Mouse (Mus musculus): ENCODE data around the gene Xlr3a. TPM values are rescaled to one million over a fixed set of nuclear protein-coding genes. Genes with fewer than 3 reads are reported as not detected.

Xlr3a gene
- polyA plus RNA-seq (2014; fragmentation: Illumina TruSeq; extraction: RNeasy Lipid Tissue Mini Kit (QIAGEN cat#74804); ENCODE audit: low read depth, low replicate concordance), result 36.3 TPM

DNA sequence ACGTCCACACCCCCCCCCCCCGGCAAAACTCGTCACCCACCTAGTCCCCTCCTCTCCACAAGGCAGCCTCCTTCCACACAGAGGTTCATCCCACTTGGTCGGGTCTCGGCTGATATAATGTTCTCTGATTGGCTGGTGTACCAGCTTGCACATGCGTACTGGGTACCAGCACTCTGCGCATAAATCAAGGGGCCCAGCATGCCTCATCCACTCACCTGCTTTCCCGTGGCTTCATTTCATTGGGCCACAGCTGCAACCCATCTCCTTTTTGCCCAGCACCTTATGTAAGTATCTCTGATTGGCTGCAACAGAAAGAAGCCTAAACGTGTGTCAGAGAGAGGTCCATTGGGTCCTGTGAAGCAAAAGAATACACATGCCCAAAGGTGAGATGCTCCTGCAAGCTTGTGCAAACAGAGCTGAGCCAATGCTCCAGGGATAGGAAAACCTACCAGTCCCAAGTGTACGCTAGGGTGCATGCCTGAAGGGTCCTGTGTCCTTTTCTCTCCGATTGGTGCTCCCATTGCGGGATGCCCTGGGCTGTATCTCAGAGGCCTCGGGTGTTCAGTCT, at the start of gene Xlr3a:
Gene Xlr3a (minus strand): TSS at position 155 of the 568 bp plus-strand sequence.

DNA sequence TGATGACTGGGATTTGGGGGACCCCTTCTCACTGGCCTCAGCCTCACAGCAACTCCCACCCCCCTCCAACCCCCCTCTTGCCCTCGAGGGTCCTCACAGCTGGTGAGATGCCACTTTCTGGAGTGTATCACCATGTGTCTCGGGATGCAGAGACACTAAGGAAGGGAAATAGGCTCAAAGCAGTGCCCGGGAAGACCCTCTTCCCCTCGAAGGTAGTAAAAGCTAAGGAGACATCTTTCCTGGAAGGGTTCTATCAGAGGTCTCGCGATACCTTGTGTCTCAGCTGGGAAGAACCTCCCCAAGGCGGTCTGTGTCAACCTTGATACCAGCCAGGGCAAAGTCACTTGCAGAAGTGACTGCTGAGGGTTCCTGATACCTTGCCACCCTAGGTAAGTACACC, 19.9 kb upstream of the Xlr3a start, which contains the start of gene Gm14685:
Gene Gm14685 (plus strand): TSS at position 301 of the 400 bp plus-strand sequence.

DNA sequence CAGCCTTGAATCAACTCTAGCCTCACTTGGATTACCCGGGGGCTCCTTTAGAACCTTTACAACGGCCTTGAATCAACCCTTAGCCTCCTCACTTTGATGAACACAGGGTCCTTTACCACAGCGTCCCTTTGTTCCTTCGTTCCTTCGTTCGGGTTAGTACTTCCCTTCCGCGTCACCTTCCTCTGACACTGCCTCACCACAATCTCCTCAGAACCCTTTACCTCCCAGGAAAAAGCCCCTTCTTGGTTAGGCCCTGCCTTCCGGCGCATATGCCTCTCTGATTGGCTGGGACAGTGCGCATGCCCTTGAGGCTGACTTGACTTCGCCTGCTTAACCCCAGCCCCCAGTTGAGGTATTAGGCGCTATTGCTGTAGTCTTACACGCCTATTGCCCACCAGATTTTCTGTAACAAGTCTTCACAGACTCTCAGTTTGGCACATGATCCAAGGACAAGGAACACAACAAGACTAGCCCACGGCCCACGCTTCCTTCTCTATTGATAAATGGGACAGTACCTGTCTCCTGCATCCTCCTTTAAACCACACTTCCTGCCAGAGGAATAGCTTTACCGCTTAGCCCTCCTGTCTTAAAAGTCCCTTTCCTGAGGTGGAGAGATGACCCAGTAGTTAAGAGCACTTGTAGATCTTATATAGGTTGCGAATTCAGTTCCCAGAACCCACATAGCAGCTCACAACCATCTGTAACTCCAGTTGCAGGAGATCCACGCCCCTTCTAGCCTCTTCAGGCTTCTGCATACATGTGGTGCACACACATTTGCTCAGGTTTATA, 14.4 kb downstream of the Xlr3a start, which contains the start of gene Xlr4a:
Gene Xlr4a (minus strand): TSS at position 212 of the 789 bp plus-strand sequence.

DNA sequence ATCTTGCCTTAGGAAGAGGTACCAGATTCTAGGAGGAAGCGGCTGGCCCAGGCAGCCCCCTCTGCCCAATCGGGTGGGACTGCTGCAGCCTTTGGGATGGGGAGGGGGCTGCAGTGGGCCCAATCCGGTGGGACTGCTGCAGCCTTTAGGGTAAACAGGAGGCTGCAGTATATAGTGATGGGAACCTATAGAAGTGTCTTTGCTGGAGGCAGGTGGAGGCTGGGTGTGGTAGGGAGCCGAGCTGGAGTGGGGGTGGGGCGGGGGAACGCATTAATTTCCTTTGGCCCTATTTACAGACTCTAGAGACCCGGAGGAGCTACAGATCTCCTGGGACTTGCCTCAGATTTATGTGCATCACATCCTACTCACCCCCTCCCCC, 32.5 kb downstream of the Xlr3a start, which contains the start of gene Pnma3:
Gene Pnma3 (plus strand): TSS at position 373 of the 379 bp plus-strand sequence.

DNA sequence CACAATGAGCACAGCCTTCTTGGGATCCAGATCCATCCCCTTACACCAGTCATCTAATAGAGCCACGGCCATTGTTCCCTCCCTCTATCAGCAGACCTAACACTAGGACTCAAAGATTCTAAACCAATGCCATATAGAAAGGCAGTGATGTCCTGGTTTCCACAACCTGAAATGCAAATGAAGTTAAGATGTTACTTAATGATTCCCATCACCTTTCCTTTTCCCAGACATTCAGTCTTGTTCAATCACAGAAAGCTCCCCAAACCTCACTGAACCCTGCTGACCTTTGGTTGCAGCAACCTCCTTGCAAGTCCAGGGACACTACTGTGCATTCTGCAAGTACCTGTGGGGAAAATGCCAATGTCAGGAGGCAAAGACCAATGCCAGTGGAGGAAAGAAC, 59.9 kb downstream of the Xlr3a start, which contains the start of gene Pnma5:
Gene Pnma5 (minus strand): TSS at position 101 of the 400 bp plus-strand sequence.

Other genes with a start within 250 kb of the Xlr3a start
- 105 TPM for gene Cetn2, start 178.7 kb downstream of the Xlr3a start, polyA plus RNA-seq (2014; fragmentation: Illumina TruSeq; extraction: RNeasy Lipid Tissue Mini Kit (QIAGEN cat#74804); ENCODE audit: low read depth, low replicate concordance)
- gene Nsdhl, start 178.5 kb downstream of the Xlr3a start, polyA plus RNA-seq (2014; fragmentation: Illumina TruSeq; extraction: RNeasy Lipid Tissue Mini Kit (QIAGEN cat#74804); ENCODE audit: low read depth, low replicate concordance), result 60.8 TPM
- gene Zfp185, start 109.8 kb downstream of the Xlr3a start, polyA plus RNA-seq (2014; fragmentation: Illumina TruSeq; extraction: RNeasy Lipid Tissue Mini Kit (QIAGEN cat#74804); ENCODE audit: low read depth, low replicate concordance), result 2.4 TPM
- gene Pnma5, start 60.0 kb downstream of the Xlr3a start, polyA plus RNA-seq (2014; fragmentation: Illumina TruSeq; extraction: RNeasy Lipid Tissue Mini Kit (QIAGEN cat#74804); ENCODE audit: low read depth, low replicate concordance), result not detected
- gene Pnma3, start 32.3 kb downstream of the Xlr3a start, polyA plus RNA-seq (2014; fragmentation: Illumina TruSeq; extraction: RNeasy Lipid Tissue Mini Kit (QIAGEN cat#74804); ENCODE audit: low read depth, low replicate concordance), result not detected
- gene Xlr4a, start 14.6 kb downstream of the Xlr3a start, polyA plus RNA-seq (2014; fragmentation: Illumina TruSeq; extraction: RNeasy Lipid Tissue Mini Kit (QIAGEN cat#74804); ENCODE audit: low read depth, low replicate concordance), result 6.8 TPM
- not detected for gene Gm14685, start 20.0 kb upstream of the Xlr3a start, polyA plus RNA-seq (2014; fragmentation: Illumina TruSeq; extraction: RNeasy Lipid Tissue Mini Kit (QIAGEN cat#74804); ENCODE audit: low read depth, low replicate concordance)
- gene Xlr5b, start 51.7 kb upstream of the Xlr3a start, polyA plus RNA-seq (2014; fragmentation: Illumina TruSeq; extraction: RNeasy Lipid Tissue Mini Kit (QIAGEN cat#74804); ENCODE audit: low read depth, low replicate concordance), result not detected
- gene DXBay18, start 52.4 kb upstream of the Xlr3a start, polyA plus RNA-seq (2014; fragmentation: Illumina TruSeq; extraction: RNeasy Lipid Tissue Mini Kit (QIAGEN cat#74804); ENCODE audit: low read depth, low replicate concordance), result not detected
- gene Spin2d, start 79.9 kb upstream of the Xlr3a start, polyA plus RNA-seq (2014; fragmentation: Illumina TruSeq; extraction: RNeasy Lipid Tissue Mini Kit (QIAGEN cat#74804); ENCODE audit: low read depth, low replicate concordance), result not detected
- 9.8 TPM for gene Xlr3b, start 95.1 kb upstream of the Xlr3a start, polyA plus RNA-seq (2014; fragmentation: Illumina TruSeq; extraction: RNeasy Lipid Tissue Mini Kit (QIAGEN cat#74804); ENCODE audit: low read depth, low replicate concordance)
- 12.9 TPM for gene Xlr4b, start 117.2 kb upstream of the Xlr3a start, polyA plus RNA-seq (2014; fragmentation: Illumina TruSeq; extraction: RNeasy Lipid Tissue Mini Kit (QIAGEN cat#74804); ENCODE audit: low read depth, low replicate concordance)
- 10.1 TPM for gene F8a, start 131.2 kb upstream of the Xlr3a start, polyA plus RNA-seq (2014; fragmentation: Illumina TruSeq; extraction: RNeasy Lipid Tissue Mini Kit (QIAGEN cat#74804); ENCODE audit: low read depth, low replicate concordance)
- gene Xlr4c, start 146.0 kb upstream of the Xlr3a start, polyA plus RNA-seq (2014; fragmentation: Illumina TruSeq; extraction: RNeasy Lipid Tissue Mini Kit (QIAGEN cat#74804); ENCODE audit: low read depth, low replicate concordance), result 5.4 TPM
- not detected for gene Xlr3c, start 168.3 kb upstream of the Xlr3a start, polyA plus RNA-seq (2014; fragmentation: Illumina TruSeq; extraction: RNeasy Lipid Tissue Mini Kit (QIAGEN cat#74804); ENCODE audit: low read depth, low replicate concordance)
- gene Xlr5a, start 195.9 kb upstream of the Xlr3a start, polyA plus RNA-seq (2014; fragmentation: Illumina TruSeq; extraction: RNeasy Lipid Tissue Mini Kit (QIAGEN cat#74804); ENCODE audit: low read depth, low replicate concordance), result not detected
- not detected for gene Xlr5c, start 195.9 kb upstream of the Xlr3a start, polyA plus RNA-seq (2014; fragmentation: Illumina TruSeq; extraction: RNeasy Lipid Tissue Mini Kit (QIAGEN cat#74804); ENCODE audit: low read depth, low replicate concordance)
- not detected for gene Gm45015, start 239.7 kb upstream of the Xlr3a start, polyA plus RNA-seq (2014; fragmentation: Illumina TruSeq; extraction: RNeasy Lipid Tissue Mini Kit (QIAGEN cat#74804); ENCODE audit: low read depth, low replicate concordance)
- 18.5 TPM for gene Zfp275, start 245.5 kb upstream of the Xlr3a start, polyA plus RNA-seq (2014; fragmentation: Illumina TruSeq; extraction: RNeasy Lipid Tissue Mini Kit (QIAGEN cat#74804); ENCODE audit: low read depth, low replicate concordance)